Mouse (Mus musculus): ENCODE measurements around the gene Snrnp35.
A peak's percentile ranks its signal among the peaks of the same experiment; 100 is the strongest.
"Not testable (repeated sequence)": the region's sequence is repeated elsewhere in the genome, so short reads cannot be mapped to it uniquely, and the experiment has no call there.

Gene Snrnp35

GRCm38 (mm10) chr5:124462297-124463025, 20.5 kb upstream of the Snrnp35 start:
- DNase-seq (ENCODE audit: low spot score): no peak

- DNase-seq (ENCODE audit: low spot score): no peak
Measured at GRCm38 (mm10) chr5:124463462-124463861, 19.5 kb upstream of the Snrnp35 start.

- DNase-seq (ENCODE audit: low spot score): no peak
Measured at GRCm38 (mm10) chr5:124464905-124465304, 18.0 kb upstream of the Snrnp35 start.

- no peak for DNase-seq (ENCODE audit: low spot score)
Measured at GRCm38 (mm10) chr5:124467766-124468165, 15.2 kb upstream of the Snrnp35 start.

GRCm38 (mm10) chr5:124468365-124468764, 14.6 kb upstream of the Snrnp35 start:
- no peak for DNase-seq (ENCODE audit: low spot score)

DNA sequence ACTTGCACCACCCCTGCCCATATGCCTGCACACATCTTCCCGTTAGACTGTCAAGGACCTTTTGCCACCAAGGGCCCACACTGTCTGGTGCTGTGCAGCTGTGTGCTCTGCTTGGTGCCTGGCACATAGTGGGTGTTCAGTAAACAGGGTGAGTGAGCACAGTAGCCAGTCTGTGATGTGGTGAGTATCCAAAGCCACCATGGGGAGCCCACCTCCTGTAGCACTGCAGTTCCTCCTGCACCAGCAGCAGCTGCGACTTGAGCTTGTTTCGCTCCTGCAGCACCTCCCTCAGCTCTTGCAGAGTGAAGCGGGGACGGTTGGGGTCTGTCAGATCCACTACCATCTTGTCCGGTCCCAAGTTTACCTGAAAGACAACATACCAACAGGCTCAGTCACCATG, 13.4 kb upstream of the Snrnp35 start:
- no peak for DNase-seq (ENCODE audit: low spot score)

DNA sequence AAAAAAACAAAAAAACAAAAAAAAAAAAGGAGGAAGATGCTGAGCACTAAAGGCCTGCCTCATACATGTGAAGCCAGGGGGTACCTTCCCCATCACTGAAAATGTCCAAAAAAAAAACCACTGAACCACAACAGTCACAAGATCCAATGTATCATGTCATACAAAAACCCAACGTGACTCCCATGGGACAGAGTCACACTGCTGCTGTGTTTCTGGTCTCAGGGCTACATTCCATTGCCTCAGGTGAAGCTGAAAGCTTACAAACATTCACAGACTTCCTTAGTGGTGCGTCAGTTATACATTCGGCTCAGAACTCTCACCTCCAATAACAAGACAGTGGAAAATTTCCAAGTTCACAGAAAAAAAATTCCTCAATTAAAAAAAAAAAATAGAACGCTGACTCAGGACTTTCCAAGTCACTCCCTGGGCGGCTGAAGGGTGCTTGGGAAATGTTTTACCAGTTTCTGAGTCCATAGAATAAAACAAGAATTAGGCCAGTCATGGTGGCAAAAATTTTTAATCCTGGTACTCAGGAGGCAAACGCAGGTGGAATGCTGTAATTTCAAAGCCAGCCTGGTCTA, 12.3 kb upstream of the Snrnp35 start:
- no peak for DNase-seq (ENCODE audit: low spot score)

- DNase-seq (ENCODE audit: low spot score): no peak
Measured at GRCm38 (mm10) chr5:124478873-124479204, 4.1 kb upstream of the Snrnp35 start.

DNA sequence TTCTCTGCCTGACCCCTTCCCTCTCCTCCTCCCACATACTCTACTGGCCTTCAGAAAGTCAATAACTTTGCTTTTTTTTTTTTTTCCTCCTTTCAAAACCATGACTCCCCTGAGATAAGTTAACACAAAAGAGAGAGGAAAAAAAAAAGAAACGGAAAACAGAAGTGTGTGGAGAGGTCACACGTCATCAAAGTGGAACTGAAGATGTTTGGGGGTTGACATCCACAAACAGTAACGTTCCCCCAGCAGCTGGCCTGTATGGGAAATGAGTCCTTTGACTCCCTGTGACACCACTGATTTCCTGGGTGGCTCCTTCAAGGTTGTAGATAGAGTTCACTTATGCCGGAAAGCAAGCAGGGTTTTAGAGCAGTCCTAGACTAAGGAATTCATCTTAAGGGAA, 2.8 kb upstream of the Snrnp35 start:
- DNase-seq (ENCODE audit: low spot score): no peak

GRCm38 (mm10) chr5:124481714-124482113, 1.2 kb upstream of the Snrnp35 start:
- no peak for DNase-seq (ENCODE audit: low spot score)

DNA sequence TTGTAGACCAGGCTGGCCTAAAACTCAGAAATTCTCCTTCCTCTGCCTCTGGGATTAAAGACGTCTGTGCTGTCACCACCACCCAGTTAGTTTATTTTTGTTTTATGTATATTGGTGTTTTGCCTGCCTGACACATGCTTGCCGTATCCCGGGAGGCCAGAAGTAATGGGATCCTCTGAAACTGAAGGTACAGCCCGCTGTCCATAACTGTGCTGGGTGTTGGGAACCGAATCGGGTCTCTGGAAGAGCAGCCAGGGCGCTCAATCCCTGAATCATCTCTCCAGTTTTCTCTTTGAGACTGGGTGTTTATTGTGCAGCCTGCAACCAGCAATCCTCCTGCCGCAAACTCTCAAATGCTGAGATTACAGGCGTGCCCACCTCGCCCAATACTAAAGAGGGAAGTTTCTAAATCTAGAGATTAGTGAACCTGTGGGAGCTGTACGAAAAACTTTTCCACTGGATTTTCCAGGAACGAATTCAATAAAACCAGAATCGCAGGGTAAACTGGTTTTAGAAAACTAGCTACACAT, 433 bp upstream of the Snrnp35 start:
- DNase-seq (ENCODE audit: low spot score): peak; percentile 28

DNA sequence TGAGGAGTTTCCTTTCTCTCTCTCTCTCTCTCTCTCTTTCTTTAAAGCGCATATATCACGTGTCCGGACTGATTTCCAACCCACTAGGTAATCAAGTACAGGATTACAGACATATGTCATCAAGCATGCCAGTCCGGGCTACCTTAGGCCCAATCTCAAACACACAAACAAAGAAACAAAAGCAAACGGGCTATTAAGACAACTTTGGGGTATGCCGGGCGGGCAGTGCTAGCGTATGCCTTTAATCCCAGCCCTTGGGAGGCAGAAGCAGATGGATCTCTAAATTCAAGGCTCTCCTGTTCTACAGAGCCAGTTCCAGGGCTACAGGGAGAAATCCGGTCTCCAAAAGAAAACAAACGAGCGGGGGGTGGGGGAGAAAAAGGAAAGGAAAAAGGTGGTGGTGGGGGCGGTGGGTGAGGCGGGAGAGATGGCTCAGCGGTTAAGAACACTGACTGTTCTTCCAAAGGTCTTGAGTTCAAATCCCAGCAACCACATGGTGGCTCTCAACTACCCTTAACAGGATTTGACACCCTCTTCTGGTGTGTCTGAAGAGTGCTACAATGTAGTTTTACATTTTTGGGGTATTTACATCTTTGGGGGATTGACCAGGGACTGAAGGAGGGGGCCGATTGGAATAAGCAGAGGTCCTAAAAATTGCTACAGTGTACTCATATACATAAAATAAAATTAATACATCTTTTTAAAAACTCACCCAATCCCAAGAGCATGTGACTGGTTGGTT, 892 bp downstream of the Snrnp35 start:
- no peak for DNase-seq (ENCODE audit: low spot score)

DNA sequence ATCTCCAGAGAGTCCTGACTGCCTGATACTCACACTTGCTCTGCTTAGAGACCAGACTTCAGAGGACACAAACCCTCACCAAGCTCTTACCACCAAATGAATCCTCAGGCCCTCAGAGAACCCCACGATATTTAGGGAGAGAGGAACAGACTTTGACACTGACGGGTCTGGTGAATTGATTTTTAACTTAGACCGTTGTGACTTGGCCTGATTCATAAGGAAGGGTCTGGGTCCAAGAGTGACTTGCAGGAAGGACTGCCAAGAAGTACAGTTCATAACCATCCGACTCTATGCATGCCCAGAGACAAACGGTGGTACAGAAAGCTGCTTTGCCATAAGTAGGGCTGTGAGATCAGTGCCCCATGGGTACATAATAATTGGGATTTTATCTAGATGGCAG, 2.7 kb downstream of the Snrnp35 start:
- no peak for DNase-seq (ENCODE audit: low spot score)

- no peak for DNase-seq (ENCODE audit: low spot score)
Measured at GRCm38 (mm10) chr5:124488885-124489284, 6.0 kb downstream of the Snrnp35 start.

DNA sequence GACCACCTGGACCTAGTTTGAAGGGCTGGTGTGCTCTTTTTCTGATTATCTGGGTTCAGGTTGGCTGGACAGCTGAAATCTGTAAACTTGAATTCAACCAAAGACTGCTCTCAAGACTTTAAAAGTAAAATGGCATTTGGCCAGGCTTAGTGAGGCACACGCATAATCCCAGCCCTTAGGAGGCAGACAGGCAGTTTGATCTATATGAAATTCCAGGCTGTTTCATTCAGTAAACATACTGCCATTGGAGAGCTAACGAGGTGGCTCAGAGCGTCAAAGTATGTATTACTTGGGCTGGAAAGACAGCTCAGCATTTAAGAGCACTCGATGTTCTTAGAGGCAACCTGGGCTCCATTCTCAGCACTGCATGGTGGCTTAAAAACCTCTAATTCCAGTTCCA, 8.8 kb downstream of the Snrnp35 start:
- no peak for DNase-seq (ENCODE audit: low spot score)

DNA sequence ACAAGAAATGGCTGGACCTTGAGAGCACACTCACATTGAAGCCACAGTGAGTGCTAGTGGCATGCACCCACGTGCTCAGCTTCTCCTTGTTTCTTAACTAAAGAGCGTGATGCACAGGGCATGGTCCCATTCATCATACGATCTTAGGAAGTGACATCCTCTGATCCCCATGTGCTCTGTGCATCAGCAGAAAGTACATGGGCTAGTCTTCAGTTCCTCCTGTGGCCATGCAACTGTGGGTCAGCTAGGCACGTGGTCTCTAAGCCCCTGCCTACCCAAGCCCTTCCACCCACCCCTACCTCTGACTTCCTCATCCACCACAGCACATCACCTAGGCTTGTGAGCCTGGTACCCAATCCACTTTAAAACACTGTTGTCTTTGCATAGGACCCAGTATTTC, 9.7 kb downstream of the Snrnp35 start:
- DNase-seq (ENCODE audit: low spot score): no peak

GRCm38 (mm10) chr5:124493455-124493854, 10.5 kb downstream of the Snrnp35 start:
- DNase-seq (ENCODE audit: low spot score): no peak

GRCm38 (mm10) chr5:124495547-124495946, 12.6 kb downstream of the Snrnp35 start:
- DNase-seq (ENCODE audit: low spot score): no peak

DNA sequence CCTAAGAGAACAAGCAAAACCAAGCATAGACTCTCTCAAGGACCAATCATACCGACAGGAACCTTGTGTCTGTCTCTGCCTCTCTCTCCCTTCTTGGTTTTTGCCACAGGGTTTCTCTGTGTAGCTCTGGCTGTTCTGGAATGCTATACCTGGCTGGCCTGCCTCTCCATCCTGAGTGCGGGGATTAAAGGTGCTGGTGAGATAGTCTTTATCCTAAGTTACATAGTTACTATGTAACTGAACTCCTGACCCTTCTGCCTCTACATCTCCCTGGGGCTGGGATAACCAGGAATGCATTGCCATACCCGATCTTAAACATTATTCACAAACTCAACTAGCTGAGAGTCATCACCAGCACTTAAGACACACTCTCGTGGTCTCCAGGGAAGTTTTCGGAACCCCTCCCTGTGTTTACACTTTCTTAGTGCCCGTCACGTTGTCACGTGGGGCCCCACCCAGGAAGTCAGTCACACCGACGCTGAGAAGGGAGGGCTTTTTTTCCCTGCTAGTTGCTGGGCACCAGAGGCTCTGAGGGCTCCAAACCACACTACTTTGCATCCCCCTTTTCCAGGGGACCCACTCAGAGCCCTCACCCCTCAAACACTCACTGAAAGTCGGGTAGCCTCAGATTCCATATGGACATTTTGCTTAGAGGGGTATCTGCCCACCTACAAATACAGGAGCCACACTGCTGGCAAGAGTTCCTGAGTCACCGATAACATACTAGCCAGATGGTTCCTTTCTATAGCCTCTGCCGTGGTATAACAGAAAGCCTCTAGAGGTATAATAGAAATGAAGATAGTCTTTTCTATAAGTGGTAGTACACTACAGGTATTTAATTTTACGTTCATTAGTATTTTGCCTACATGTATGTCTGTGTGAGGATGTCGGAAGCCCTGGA, 13.9 kb downstream of the Snrnp35 start:
- DNase-seq (ENCODE audit: low spot score): no peak

- DNase-seq (ENCODE audit: low spot score): peak; percentile 49
Measured at GRCm38 (mm10) chr5:124498221-124498876, 15.4 kb downstream of the Snrnp35 start.

- no peak for DNase-seq (ENCODE audit: low spot score)
Measured at GRCm38 (mm10) chr5:124499001-124499400, 16.1 kb downstream of the Snrnp35 start.

- not testable (repeated sequence) for DNase-seq (ENCODE audit: low spot score)
Measured at GRCm38 (mm10) chr5:124500037-124500436, 17.1 kb downstream of the Snrnp35 start.

Data from ovary, postnatal 36 days (tissue).